Mouse (Mus musculus) cerebellum, postnatal 14 days (tissue): ENCODE results near the gene Gm13271.
"Not testable (repeated sequence)": the region's sequence is repeated elsewhere in the genome, so short reads cannot be mapped to it uniquely, and the experiment has no call there.

Experiments
- DNase-seq, 2 experiments: peaks; one replicate each; pipeline ENCODE4 v3.0.0; 2021; ENCODE audit warnings: mixed read lengths in 2 of 2

The Gm13271 gene

DNA sequence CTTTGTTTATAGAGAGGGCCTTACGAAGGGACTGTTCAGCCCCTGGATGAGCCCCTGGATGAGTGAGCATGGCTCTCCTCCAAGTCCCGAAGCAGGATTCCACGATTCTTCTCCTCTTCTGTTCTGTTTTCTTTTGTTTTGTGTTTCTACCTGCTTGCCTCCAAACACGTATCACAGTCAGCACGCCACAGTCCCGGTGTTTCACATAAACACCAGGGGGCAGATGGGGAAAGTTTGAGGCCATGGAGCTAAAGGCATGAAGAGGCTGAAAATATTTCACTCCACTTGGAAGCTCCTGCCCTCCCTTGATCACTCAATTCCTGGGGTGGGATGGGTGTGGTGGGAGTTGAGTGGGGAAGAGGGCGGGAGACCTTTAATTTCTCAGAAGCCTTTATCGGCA is 7.1 kb downstream of the Gm13271 start:
- peak; percentile 70 to 72 for DNase-seq

DNA sequence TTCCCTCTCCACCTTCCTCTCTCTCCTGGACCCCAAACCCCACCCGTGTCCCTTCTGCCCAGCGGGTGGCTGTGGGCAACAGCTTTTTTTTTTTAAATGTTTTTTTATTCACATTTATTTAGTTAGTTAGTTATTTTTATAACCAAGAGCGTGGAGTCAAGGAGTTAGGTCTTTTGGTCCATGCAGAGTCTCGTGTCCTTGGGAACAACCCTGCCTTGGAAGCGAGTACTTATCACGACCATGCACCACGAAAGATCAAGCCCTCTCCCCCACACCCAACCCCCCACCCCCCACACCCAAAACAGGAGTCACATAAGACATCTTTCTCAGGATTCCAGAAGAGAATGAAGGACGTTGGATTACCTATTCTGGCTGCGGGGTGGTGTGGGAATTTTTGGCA is 7.7 kb downstream of the Gm13271 start:
- peak in 1 of 2 experiments; percentile 23 for DNase-seq

- DNase-seq, result peak; percentile 21 to 33
These were observed 8.8 kb downstream of the Gm13271 start for GRCm38 (mm10) chr4:88763384-88764018.

DNA sequence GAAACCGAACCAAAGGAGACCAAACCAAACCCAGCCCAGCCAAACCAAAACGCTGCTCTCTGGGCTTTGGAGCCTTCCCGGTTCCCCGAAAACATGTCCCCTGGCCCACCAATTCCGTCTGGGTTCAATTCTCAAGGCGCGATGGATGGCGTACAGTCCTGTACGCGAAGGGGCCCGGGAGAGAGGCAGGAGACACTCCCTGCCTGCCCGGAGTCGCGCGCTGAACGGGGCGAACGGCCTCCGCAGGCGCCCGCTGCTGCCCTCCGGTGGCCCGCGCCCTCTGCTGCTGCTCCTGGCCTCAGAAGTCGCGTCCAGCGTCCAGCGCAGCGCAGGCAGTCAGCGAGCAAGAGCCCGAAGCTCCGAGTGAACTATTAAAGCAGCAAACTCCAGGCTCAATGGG is 18.9 kb downstream of the Gm13271 start, which contains the start of gene Gm13290:
Gene Gm13290, plus strand, starts transcription at position 301 of the 400 bp plus-strand sequence.
- not testable (repeated sequence) for DNase-seq

- not testable (repeated sequence) for DNase-seq
These were observed 22.0 kb downstream of the Gm13271 start, which contains the start of gene Gm13289 for GRCm38 (mm10) chr4:88776622-88777021. TSS of gene Gm13289 (plus strand) at chr4:88776922.

GRCm38 (mm10) chr4:88779550-88779949 is 24.9 kb downstream of the Gm13271 start, which contains the start of gene Gm13272:
TSS of gene Gm13272 (plus strand) at chr4:88779850.
- DNase-seq, result not testable (repeated sequence)

GRCm38 (mm10) chr4:88780320-88780719 is 25.7 kb downstream of the Gm13271 start:
- DNase-seq, result not testable (repeated sequence)

DNA sequence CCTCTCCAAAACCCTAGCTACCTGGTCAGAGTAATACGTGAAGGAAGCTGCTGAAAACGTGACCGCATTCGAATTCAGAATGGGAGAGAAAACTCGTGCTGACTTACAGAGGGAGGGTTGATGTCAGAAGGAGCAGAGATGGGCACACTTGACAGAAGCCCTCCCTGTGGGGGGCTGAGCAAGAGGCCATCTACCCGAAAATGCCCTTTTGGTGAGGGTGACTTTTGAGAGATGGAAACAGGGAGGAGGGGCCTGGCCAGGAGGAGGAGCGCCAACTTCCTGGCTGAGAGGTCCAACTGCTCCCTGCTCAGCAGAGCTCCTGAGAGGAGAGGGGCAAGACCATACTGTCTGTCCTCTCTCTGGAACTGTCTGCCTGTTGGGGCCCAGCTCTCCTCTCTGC is 27.2 kb downstream of the Gm13271 start, which contains the start of gene Ifnz:
Gene Ifnz, plus strand, starts transcription at position 301 of the 400 bp plus-strand sequence.
- not testable (repeated sequence) for DNase-seq

DNA sequence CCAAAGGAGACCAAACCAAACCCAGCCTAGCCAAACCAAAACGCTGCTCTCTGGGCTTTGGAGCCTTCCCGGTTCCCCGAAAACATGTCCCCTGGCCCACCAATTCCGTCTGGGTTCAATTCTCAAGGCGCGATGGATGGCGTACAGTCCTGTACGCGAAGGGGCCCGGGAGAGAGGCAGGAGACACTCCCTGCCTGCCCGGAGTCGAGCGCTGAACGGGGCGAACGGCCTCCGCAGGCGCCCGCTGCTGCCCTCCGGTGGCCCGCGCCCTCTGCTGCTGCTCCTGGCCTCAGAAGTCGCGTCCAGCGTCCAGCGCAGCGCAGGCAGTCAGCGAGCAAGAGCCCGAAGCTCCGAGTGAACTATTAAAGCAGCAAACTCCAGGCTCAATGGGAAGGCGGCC is 27.7 kb downstream of the Gm13271 start:
- DNase-seq, result not testable (repeated sequence)

- not testable (repeated sequence) for DNase-seq
These were observed 30.7 kb downstream of the Gm13271 start, which contains the start of gene Gm13276 for GRCm38 (mm10) chr4:88785409-88785808. TSS of gene Gm13276 (plus strand) at chr4:88785709.

DNA sequence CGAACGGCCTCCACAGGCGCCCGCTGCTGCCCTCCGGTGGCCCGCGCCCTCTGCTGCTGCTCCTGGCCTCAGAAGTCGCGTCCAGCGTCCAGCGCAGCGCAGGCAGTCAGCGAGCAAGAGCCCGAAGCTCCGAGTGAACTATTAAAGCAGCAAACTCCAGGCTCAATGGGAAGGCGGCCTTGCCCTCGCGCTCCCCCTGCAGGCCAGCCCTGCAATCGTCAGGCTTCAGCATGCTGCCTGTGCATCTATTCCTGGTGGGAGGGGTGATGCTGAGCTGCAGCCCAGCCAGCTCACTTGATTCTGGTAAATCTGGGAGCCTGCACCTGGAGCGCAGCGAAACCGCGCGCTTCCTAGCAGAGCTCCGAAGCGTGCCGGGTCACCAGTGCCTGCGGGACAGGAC is 33.7 kb downstream of the Gm13271 start, which contains the start of gene Gm13277:
Gene Gm13277, plus strand, starts transcription at position 231 of the 400 bp plus-strand sequence.
- DNase-seq, result peak; percentile 76

DNA sequence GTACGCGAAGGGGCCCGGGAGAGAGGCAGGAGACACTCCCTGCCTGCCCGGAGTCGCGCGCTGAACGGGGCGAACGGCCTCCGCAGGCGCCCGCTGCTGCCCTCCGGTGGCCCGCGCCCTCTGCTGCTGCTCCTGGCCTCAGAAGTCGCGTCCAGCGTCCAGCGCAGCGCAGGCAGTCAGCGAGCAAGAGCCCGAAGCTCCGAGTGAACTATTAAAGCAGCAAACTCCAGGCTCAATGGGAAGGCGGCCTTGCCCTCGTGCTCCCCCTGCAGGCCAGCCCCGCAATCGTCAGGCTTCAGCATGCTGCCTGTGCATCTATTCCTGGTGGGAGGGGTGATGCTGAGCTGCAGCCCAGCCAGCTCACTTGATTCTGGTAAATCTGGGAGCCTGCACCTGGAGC is 36.6 kb downstream of the Gm13271 start, which contains the start of gene Gm13278:
Gene Gm13278, plus strand, starts transcription at position 301 of the 400 bp plus-strand sequence.
- DNase-seq, result not testable (repeated sequence)

DNA sequence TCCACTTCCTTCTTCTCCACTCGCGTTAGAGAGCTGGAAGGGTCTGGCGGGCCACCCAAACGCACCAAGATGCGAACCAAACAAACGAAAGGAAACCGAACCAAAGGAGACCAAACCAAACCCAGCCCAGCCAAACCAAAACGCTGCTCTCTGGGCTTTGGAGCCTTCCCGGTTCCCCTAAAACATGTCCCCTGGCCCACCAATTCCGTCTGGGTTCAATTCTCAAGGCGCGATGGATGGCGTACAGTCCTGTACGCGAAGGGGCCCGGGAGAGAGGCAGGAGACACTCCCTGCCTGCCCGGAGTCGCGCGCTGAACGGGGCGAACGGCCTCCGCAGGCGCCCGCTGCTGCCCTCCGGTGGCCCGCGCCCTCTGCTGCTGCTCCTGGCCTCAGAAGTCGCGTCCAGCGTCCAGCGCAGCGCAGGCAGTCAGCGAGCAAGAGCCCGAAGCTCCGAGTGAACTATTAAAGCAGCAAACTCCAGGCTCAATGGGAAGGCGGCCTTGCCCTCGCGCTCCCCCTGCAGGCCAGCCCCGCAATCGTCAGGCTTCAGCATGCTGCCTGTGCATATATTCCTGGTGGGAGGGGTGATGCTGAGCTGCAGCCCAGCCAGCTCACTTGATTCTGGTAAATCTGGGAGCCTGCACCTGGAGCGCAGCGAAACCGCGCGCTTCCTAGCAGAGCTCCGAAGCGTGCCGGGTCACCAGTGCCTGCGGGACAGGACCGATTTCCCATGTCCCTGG is 39.4 kb downstream of the Gm13271 start, which contains the start of gene Gm13275:
Gene Gm13275, plus strand, starts transcription at position 552 of the 740 bp plus-strand sequence.
- peak; percentile 42 to 61 for DNase-seq

DNA sequence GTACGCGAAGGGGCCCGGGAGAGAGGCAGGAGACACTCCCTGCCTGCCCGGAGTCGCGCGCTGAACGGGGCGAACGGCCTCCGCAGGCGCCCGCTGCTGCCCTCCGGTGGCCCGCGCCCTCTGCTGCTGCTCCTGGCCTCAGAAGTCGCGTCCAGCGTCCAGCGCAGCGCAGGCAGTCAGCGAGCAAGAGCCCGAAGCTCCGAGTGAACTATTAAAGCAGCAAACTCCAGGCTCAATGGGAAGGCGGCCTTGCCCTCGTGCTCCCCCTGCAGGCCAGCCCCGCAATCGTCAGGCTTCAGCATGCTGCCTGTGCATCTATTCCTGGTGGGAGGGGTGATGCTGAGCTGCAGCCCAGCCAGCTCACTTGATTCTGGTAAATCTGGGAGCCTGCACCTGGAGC is 42.4 kb downstream of the Gm13271 start, which contains the start of gene Gm13279:
Gene Gm13279, plus strand, starts transcription at position 301 of the 400 bp plus-strand sequence.
- DNase-seq, result not testable (repeated sequence)

DNA sequence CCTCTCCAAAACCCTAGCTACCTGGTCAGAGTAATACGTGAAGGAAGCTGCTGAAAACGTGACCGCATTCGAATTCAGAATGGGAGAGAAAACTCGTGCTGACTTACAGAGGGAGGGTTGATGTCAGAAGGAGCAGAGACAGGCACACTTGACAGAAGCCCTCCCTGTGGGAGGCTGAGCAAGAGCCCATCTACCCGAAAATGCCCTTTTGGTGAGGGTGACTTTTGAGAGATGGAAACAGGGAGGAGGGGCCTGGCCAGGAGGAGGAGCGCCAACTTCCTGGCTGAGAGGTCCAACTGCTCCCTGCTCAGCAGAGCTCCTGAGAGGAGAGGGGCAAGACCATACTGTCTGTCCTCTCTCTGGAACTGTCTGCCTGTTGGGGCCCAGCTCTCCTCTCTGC is 44.7 kb downstream of the Gm13271 start, which contains the start of gene Gm13285:
Gene Gm13285, plus strand, starts transcription at position 301 of the 400 bp plus-strand sequence.
- not testable (repeated sequence) for DNase-seq

DNA sequence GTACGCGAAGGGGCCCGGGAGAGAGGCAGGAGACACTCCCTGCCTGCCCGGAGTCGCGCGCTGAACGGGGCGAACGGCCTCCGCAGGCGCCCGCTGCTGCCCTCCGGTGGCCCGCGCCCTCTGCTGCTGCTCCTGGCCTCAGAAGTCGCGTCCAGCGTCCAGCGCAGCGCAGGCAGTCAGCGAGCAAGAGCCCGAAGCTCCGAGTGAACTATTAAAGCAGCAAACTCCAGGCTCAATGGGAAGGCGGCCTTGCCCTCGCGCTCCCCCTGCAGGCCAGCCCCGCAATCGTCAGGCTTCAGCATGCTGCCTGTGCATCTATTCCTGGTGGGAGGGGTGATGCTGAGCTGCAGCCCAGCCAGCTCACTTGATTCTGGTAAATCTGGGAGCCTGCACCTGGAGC is 48.3 kb downstream of the Gm13271 start, which contains the start of gene Gm13287:
Gene Gm13287, plus strand, starts transcription at position 301 of the 400 bp plus-strand sequence.
- DNase-seq, result not testable (repeated sequence)
